ENCODE assay signal across 25 mouse cellular contexts in genomic region chr8:11276286-11276685, GRCm38 (mm10). TPM values are rescaled to one million over a fixed set of nuclear protein-coding genes. Genes with fewer than 3 reads are reported as not detected.
DNase-seq lines count a peak whose midpoint lies in the region; ATAC-seq and TF ChIP-seq lines count a peak whose summit lies in the region.
"Had no signal": no experiment of that assay in that cellular context is flagged by ENCODE, and none has a peak within 500 bp of the region (broad histone marks: within the 10 kb centered on the region; RNA-seq: fewer than 3 reads in every experiment).

No protein-coding gene starts in this region.

- peak; percentile 26 for DNase-seq in gastrocnemius, adult 2 months
- DNase-seq in gastrocnemius, postnatal 14 days = no peak
- DNase-seq in lung, postnatal 36 days = no peak
- no peak for DNase-seq in ovary, postnatal 36 days (ENCODE audit: low spot score)
- DNase-seq in layer of hippocampus, adult 2 months (ENCODE audit: low spot score in 2 of 2) = no peak
- DNase-seq: adrenal gland, postnatal 36 days; cerebellum, adult 18-20 months; cerebellum, postnatal 14 days; kidney, adult 18-20 months; kidney, postnatal 4 days; layer of hippocampus, adult 9-11 months; liver, embryonic 13.5 days; lung, adult 2 months had no signal

- no peak for TF ChIP-seq CTCF in gastrocnemius, adult 2 months (IDR thresholded peaks at IDR 0.05)
- no peak for TF ChIP-seq CTCF in layer of hippocampus, adult 2 months (conservative IDR thresholded peaks at IDR 0.05)

- H3K4me1 ChIP-seq in lung, embryonic 15.5 days = peaks cover 96% of the 10 kb centered on the region
- H3K4me1 ChIP-seq in stomach, embryonic 16.5 days (ENCODE audit: control insufficient read depth, insufficient read depth, low read length) = peaks cover 50% of the 10 kb centered on the region

- ATAC-seq in lung, embryonic 15.5 days (ENCODE audit: borderline replicate concordance, extremely low read depth, low FRiP score, low TSS enrichment) = no peak
- ATAC-seq in hematopoietic stem cell, adult 5-6 weeks (replicated peaks in 1 of 2; ENCODE audit: insufficient read depth in 1 of 2, low FRiP score in 2 of 2, low TSS enrichment in 1 of 2, low read depth in 1 of 2, poor library complexity in 2 of 2, severe bottlenecking in 2 of 2) = peak; percentile 68
- ATAC-seq in stomach, embryonic 16.5 days (ENCODE audit: insufficient read depth, low FRiP score) = no peak
- ATAC-seq: forebrain, embryonic 14.5 days; hindbrain, embryonic 16.5 days; Patski had no signal

- no peaks in the 10 kb centered on the region for H3K36me3 ChIP-seq in lung, embryonic 15.5 days
- no peaks in the 10 kb centered on the region for H3K36me3 ChIP-seq in stomach, embryonic 16.5 days (ENCODE audit: control insufficient read depth, insufficient read depth, low read length)
- H3K36me3 ChIP-seq: embryonic facial prominence, embryonic 15.5 days; G1E; hindbrain, embryonic 10.5 days; liver, embryonic 13.5 days; neural tube, embryonic 15.5 days had no signal

- H3K27me3 ChIP-seq in lung, embryonic 15.5 days = no peaks in the 10 kb centered on the region
- no peaks in the 10 kb centered on the region for H3K27me3 ChIP-seq in stomach, embryonic 16.5 days (ENCODE audit: control insufficient read depth, insufficient read depth, low read length)
- H3K27me3 ChIP-seq: embryonic facial prominence, embryonic 15.5 days; neural tube, embryonic 15.5 days; Patski had no signal

- H3K9ac ChIP-seq in lung, embryonic 15.5 days = peak overlapping the region; percentile 17; the same call in 1 of the 2 replicates
- no peak overlapping the region for H3K9ac ChIP-seq in stomach, embryonic 16.5 days (ENCODE audit: low read length)
- H3K9ac ChIP-seq: embryonic facial prominence, embryonic 15.5 days; liver, embryonic 13.5 days; neural tube, embryonic 15.5 days had no signal

- H3K27ac ChIP-seq in gastrocnemius, adult 2 months = peak overlapping the region; percentile 85
- H3K27ac ChIP-seq in lung, embryonic 15.5 days = no peak overlapping the region
- H3K27ac ChIP-seq in stomach, embryonic 16.5 days (ENCODE audit: low read length) = peak overlapping the region; percentile 51; the same call in 1 of the 2 replicates
- no peak overlapping the region for H3K27ac ChIP-seq in layer of hippocampus, adult 2 months
- H3K27ac ChIP-seq: embryonic facial prominence, embryonic 15.5 days; hindbrain, embryonic 10.5 days; liver, embryonic 13.5 days; macrophage; neural tube, embryonic 15.5 days had no signal

- no peak overlapping the region for H3K4me2 ChIP-seq in lung, embryonic 15.5 days
- no peak overlapping the region; the same call in 1 of the 2 replicates for H3K4me2 ChIP-seq in stomach, embryonic 16.5 days (ENCODE audit: low read depth, low read length)
- H3K4me2 ChIP-seq: embryonic facial prominence, embryonic 15.5 days; liver, embryonic 13.5 days; midbrain, embryonic 11.5 days; neural tube, embryonic 15.5 days had no signal

- H3K4me3 ChIP-seq in gastrocnemius, adult 2 months = no peak overlapping the region
- no peak overlapping the region for H3K4me3 ChIP-seq in lung, embryonic 15.5 days
- H3K4me3 ChIP-seq in stomach, embryonic 16.5 days (replicated peaks; ENCODE audit: low read length) = no peak overlapping the region
- H3K4me3 ChIP-seq in layer of hippocampus, adult 2 months = no peak overlapping the region
- H3K4me3 ChIP-seq: embryonic facial prominence, embryonic 15.5 days; hindbrain, embryonic 10.5 days; liver, embryonic 13.5 days; neural tube, embryonic 15.5 days had no signal

- no peaks in the 10 kb centered on the region for H3K9me3 ChIP-seq in lung, embryonic 15.5 days
- no peaks in the 10 kb centered on the region for H3K9me3 ChIP-seq in stomach, embryonic 16.5 days (replicated peaks; ENCODE audit: control insufficient read depth, low read length)
- H3K9me3 ChIP-seq: embryonic facial prominence, embryonic 15.5 days; G1E; hindbrain, embryonic 10.5 days; liver, embryonic 13.5 days; neural tube, embryonic 15.5 days had no signal

- intact Hi-C loops in gastrocnemius, adult 2 months (cut with DNase I) = no loop called here
- intact Hi-C loops in gastrocnemius, postnatal 14 days (cut with DNase I; ENCODE audit: low total_unique reads) = no loop called here

- WGBS in lung, embryonic 15.5 days = 66% methylated on average over 5 of the region's 6 CpGs
- 50% methylated on average over 6 of the region's 6 CpGs for WGBS in stomach, embryonic 16.5 days

RNA-seq across cellular contexts. Expression of gene Col4a2, which starts 36.3 kb away (rescaled TPM):
- 10 to 100 TPM; 51.3 to 69.5 TPM for total RNA-seq in gastrocnemius, adult 2 months (2021)
- total RNA-seq in gastrocnemius, postnatal 14 days (2021) = 100 to 1,000 TPM; 297 to 319 TPM
- polyA plus RNA-seq in lung, embryonic 15.5 days (2015; fragmentation: Nextera tagmentation; extraction: Ambion mirVana) = 121 and 126 TPM in 2 replicates
- total RNA-seq in hematopoietic stem cell, adult 5-6 weeks (2017) = 16.1 and 16.9 TPM in 2 replicates
- polyA plus RNA-seq in stomach, embryonic 16.5 days (2015; fragmentation: Nextera tagmentation; extraction: Ambion mirVana) = 57.3 and 65.2 TPM in 2 replicates
- total RNA-seq in layer of hippocampus, adult 2 months (2021) = 10 to 100 TPM; 53.7 to 55.4 TPM
- polyA plus RNA-seq: G1E had no signal

RNA-seq across cellular contexts. Expression of gene Col4a1, which starts 36.3 kb away (rescaled TPM):
- total RNA-seq in gastrocnemius, adult 2 months (2021) = 100 to 1,000 TPM in 1 of 2 experiments, 10 to 100 TPM in 1; 73.3 to 117 TPM
- total RNA-seq in gastrocnemius, postnatal 14 days (2021) = 100 to 1,000 TPM; 636 to 736 TPM
- polyA plus RNA-seq in lung, embryonic 15.5 days (2015; fragmentation: Nextera tagmentation; extraction: Ambion mirVana) = 335 and 360 TPM in 2 replicates
- total RNA-seq in hematopoietic stem cell, adult 5-6 weeks (2017) = 17.3 and 30.0 TPM in 2 replicates
- polyA plus RNA-seq in stomach, embryonic 16.5 days (2015; fragmentation: Nextera tagmentation; extraction: Ambion mirVana) = 207 and 211 TPM in 2 replicates
- 10 to 100 TPM; 52.0 to 53.6 TPM for total RNA-seq in layer of hippocampus, adult 2 months (2021)
- polyA plus RNA-seq: G1E had no signal

Comparison
In these comparisons a context has a peak if more than half of its experiments do, and no peak if none do; other contexts are left out.
1. RNA of gene Col4a2, which starts 36.3 kb away (total RNA-seq): 297 to 319 TPM in gastrocnemius, postnatal 14 days; 51.3 to 69.5 TPM in gastrocnemius, adult 2 months, 53.7 to 55.4 TPM in layer of hippocampus, adult 2 months and 16.1 to 16.9 TPM in hematopoietic stem cell, adult 5-6 weeks; every median in the first group is over 4 times any median in the second.
2. RNA of gene Col4a1, which starts 36.3 kb away (total RNA-seq): 636 to 736 TPM in gastrocnemius, postnatal 14 days; 73.3 to 117 TPM in gastrocnemius, adult 2 months, 52.0 to 53.6 TPM in layer of hippocampus, adult 2 months and 17.3 to 30.0 TPM in hematopoietic stem cell, adult 5-6 weeks; every median in the first group is over 4 times any median in the second.
3. H3K27ac ChIP-seq: peak in gastrocnemius, adult 2 months (single experiment) and stomach, embryonic 16.5 days (single experiment); none in lung, embryonic 15.5 days (single experiment) and layer of hippocampus, adult 2 months (single experiment).
4. ATAC-seq: peak in hematopoietic stem cell, adult 5-6 weeks (2 of 2); none in lung, embryonic 15.5 days (single experiment) and stomach, embryonic 16.5 days (single experiment).